Mouse (Mus musculus) liver, postnatal 0 days (tissue): ENCODE results near the gene Tnni2. TPM values are rescaled to one million over a fixed set of nuclear protein-coding genes. Genes with fewer than 3 reads are reported as not detected.
"Not testable (repeated sequence)": the region's sequence is repeated elsewhere in the genome, so short reads cannot be mapped to it uniquely, and the experiment has no call there.

Source experiments
- ATAC-seq: fragments of 200-750 bp; cut with Nextera tagmentation; 2 replicates; pipeline ENCODE4 v1.8.0; 2017; ENCODE audit warnings: mild to moderate bottlenecking, moderate library complexity
- DNase-seq: peaks from one replicate; pipeline ENCODE4 v3.0.0-alpha.2; 2016
- H3K27ac ChIP-seq: fragments of 300-500 bp; sonication (generic); 2 replicates; pipeline ENCODE4 v1.5.1; 2014; ENCODE audit warnings: antibody characterized with exemption, moderate library complexity, mild to moderate bottlenecking, low read depth
- H3K27me3 ChIP-seq: fragments of 300-500 bp; sonication (generic); 2 replicates; pipeline ENCODE4 v1.6.1; 2014; ENCODE audit warnings: low read length, control low read depth, mixed read lengths; ENCODE audit not compliant: insufficient read depth
- H3K36me3 ChIP-seq: fragments of 300-500 bp; sonication (generic); replicated peaks from 2 replicates; pipeline ENCODE4 v1.6.1; 2014; ENCODE audit warnings: mild to moderate bottlenecking, control low read depth, low read length, moderate library complexity, mixed read lengths; ENCODE audit not compliant: insufficient read depth
- H3K4me1 ChIP-seq: fragments of 300-500 bp; sonication (generic); 2 replicates; pipeline ENCODE4 v1.6.1; 2014; ENCODE audit warnings: antibody characterized with exemption, mild to moderate bottlenecking, control low read depth; ENCODE audit not compliant: insufficient read depth
- H3K4me2 ChIP-seq: fragments of 300-500 bp; sonication (generic); 2 replicates; pipeline ENCODE4 v1.6.1; 2014; ENCODE audit warnings: low read depth, mild to moderate bottlenecking, low read length, moderate library complexity, mixed read lengths
- H3K4me3 ChIP-seq: fragments of 300-500 bp; sonication (generic); 2 replicates; pipeline ENCODE4 v1.5.1; 2014; ENCODE audit warnings: low read depth, low read length
- H3K9ac ChIP-seq: fragments of 300-500 bp; sonication (generic); replicated peaks from 2 replicates; pipeline ENCODE4 v1.6.1; 2014; ENCODE audit warnings: mild to moderate bottlenecking, moderate library complexity
- H3K9me3 ChIP-seq: fragments of 300-500 bp; sonication (generic); 2 replicates; pipeline ENCODE4 v1.6.1; 2016; ENCODE audit warnings: mild to moderate bottlenecking, control low read depth, low read length, mixed read lengths
- CTCF ChIP-seq: sonication (generic); IDR thresholded peaks from 2 replicates; pipeline ENCODE4 v1.5.1; 2016; ENCODE audit warnings: antibody characterized with exemption, low read depth
- EP300 ChIP-seq: IDR thresholded peaks from 2 replicates; pipeline ENCODE4 v1.6.1; 2016; ENCODE audit warnings: antibody characterized with exemption, low read depth, mild to moderate bottlenecking
- WGBS: fragments of 180-500 bp; shearing (Covaris S2); extraction: QIAGEN DNeasy Blood & Tissue Kit; methylation state at CpG from one replicate; pipeline ENCODE4 v1.1.7; 2014; ENCODE audit not compliant: insufficient replicate concordance; 5-methylcytosine and 5-hydroxymethylcytosine counted together
- polyA plus RNA-seq: library from polyadenylated mRNA; unstranded; fragments of >200 nt; fragmentation: Nextera tagmentation; extraction: Ambion mirVana; gene quantifications from 2 replicates; pipeline ENCODE4 v1.2.1, GENCODE M21; 2015

Tnni2 gene
- polyA plus RNA-seq, 1 experiment from 2014 or later, result 6.9 TPM

- Histone ChIP-seq H3K4me2 (no peak overlapping the region), H3K4me3 (no peak overlapping the region), H3K9me3 (no peaks in the 10 kb centered on the region), H3K4me1 (peaks cover 40% of the 10 kb centered on the region), H3K27ac (peak overlapping the region; percentile 78), H3K27me3 (no peaks in the 10 kb centered on the region), H3K36me3 (no peaks in the 10 kb centered on the region), H3K9ac (no peak overlapping the region)
- TF ChIP-seq CTCF, result no peak
- TF ChIP-seq EP300, result no peak
- 55% methylated on average over 1 of the region's 1 CpGs for WGBS
- DNase-seq (no peak), ATAC-seq (peak; percentile 48)
These were observed 42.4 kb upstream of the Tnni2 start for GRCm38 (mm10) chr7:142399250-142399649.

- Histone ChIP-seq H3K9me3 (no peaks in the 10 kb centered on the region), H3K9ac (no peak overlapping the region), H3K4me2 (no peak overlapping the region), H3K27ac (peak overlapping the region; percentile 58), H3K27me3 (no peaks in the 10 kb centered on the region), H3K4me3 (no peak overlapping the region), H3K4me1 (peaks cover 30% of the 10 kb centered on the region), H3K36me3 (no peaks in the 10 kb centered on the region)
- 59% methylated on average over 7 of the region's 7 CpGs for WGBS
- DNase-seq, result no peak
- TF ChIP-seq CTCF, result no peak
- no peak for ATAC-seq
These were observed 41.4 kb upstream of the Tnni2 start for GRCm38 (mm10) chr7:142400112-142400749.

DNA sequence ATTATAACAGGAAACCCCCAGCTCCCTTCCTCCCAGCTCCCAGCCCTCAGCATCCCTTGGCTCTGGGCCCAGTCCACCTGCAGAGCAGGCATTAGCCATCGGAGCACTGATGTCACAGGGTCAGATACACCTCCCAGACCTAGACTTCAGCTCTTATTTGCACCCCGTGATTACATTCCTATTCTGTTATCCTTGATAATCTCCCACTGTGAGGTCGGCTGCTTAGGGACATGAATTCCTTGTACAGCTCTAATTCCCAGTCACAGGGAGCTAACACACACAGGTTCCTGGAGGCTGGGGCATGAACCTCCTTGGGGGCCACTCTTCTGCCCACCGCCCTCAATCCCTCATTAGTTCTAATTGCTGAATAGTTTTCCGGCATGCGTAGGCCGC lies 40.9 kb upstream of the Tnni2 start:
- no peak overlapping the region for H3K27ac ChIP-seq
- TF ChIP-seq CTCF, result no peak
- no peak for TF ChIP-seq EP300
- H3K4me1 ChIP-seq, result peaks cover 29% of the 10 kb centered on the region
- 66% methylated on average over 7 of the region's 7 CpGs for WGBS
- H3K9me3 ChIP-seq, result no peaks in the 10 kb centered on the region
- H3K9ac ChIP-seq, result no peak overlapping the region
- no peak overlapping the region for H3K4me3 ChIP-seq
- no peaks in the 10 kb centered on the region for H3K27me3 ChIP-seq
- H3K4me2 ChIP-seq, result no peak overlapping the region
- DNase-seq, result no peak
- H3K36me3 ChIP-seq, result no peaks in the 10 kb centered on the region
- no peak for ATAC-seq

- no peak for TF ChIP-seq EP300
- no peak for TF ChIP-seq CTCF
- DNase-seq (peak; percentile 28), ATAC-seq (peak; percentile 42; the same call in 1 of the 2 replicates)
- Histone ChIP-seq H3K4me2 (no peak overlapping the region), H3K36me3 (no peaks in the 10 kb centered on the region), H3K9ac (no peak overlapping the region), H3K27me3 (no peaks in the 10 kb centered on the region), H3K4me3 (no peak overlapping the region), H3K27ac (0 out of 2 replicates have a peak overlapping the region, but pooled peaks have one; percentile 1), H3K9me3 (no peaks in the 10 kb centered on the region), H3K4me1 (peaks cover 13% of the 10 kb centered on the region)
- 35% methylated on average over 4 of the region's 4 CpGs for WGBS
These were observed 38.0 kb upstream of the Tnni2 start for GRCm38 (mm10) chr7:142403591-142403990.

DNA sequence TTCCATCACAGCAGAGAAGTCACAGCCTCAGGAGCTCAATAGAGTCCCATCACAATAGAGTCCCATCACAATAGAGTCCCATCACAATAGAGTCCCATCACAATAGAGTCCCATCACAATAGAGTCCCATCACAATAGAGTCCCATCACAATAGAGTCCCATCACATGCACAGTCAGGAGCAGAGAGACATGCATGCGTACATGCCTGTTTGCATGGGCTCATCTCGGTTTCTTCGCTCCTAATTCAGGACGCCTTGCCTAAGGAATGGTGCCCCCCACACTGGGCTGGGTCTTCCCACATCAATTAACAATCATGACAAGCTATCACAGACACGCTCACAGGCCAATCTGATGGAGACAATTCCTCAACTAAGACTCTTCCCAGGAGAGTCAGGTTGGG lies 36.5 kb upstream of the Tnni2 start:
- WGBS, result 87% methylated on average over 5 of the region's 5 CpGs
- not testable (repeated sequence) for H3K4me3 ChIP-seq, DNase-seq, H3K27me3 ChIP-seq, ATAC-seq, H3K9ac ChIP-seq, H3K4me2 ChIP-seq, H3K9me3 ChIP-seq, H3K27ac ChIP-seq, H3K4me1 ChIP-seq, H3K36me3 ChIP-seq

DNA sequence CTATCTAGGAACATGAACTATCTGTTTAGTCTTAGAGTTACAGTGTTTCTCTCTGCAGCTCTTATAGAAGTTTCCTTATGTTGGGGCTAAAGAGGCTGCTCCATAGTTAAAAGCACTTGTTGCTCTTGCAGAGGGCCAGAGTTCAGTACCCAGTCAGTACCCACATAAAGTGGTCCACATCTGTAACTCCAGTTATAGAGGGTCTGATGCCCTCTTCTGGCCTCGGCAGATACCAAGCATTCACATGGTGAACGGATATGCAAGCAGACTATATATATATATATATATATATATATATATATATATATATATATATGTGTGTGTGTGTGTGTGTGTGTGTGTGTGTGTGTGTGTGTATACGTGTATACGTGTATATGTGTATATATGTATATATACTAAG lies 33.7 kb upstream of the Tnni2 start:
- TF ChIP-seq EP300, result no peak
- peak; percentile 34 for TF ChIP-seq CTCF
- WGBS, result 57% methylated on average over 4 of the region's 4 CpGs
- DNase-seq (no peak), ATAC-seq (no peak)
- Histone ChIP-seq H3K4me3 (no peak overlapping the region), H3K27me3 (no peaks in the 10 kb centered on the region), H3K4me1 (no peaks in the 10 kb centered on the region), H3K36me3 (no peaks in the 10 kb centered on the region), H3K9me3 (no peaks in the 10 kb centered on the region), H3K9ac (no peak overlapping the region), H3K4me2 (no peak overlapping the region), H3K27ac (no peak overlapping the region)

DNA sequence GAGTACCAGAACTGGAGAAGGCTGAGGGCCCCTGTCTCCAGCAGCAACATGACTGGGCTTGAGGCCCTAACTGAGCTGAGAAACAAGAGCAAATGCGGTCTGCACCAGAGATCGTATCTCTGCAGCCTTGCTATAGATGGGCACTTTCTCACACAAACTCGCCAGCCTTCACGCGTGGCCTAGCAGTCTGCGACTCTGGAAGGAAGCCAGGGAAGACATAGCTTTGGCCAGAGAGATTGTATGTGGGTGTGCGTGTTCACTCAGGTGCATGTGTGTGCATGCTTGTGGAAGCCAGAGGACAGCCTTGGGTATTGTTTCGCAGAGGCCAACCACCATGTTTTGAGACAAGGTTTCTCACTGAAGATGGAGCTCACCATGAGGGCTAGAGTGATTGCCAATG lies 32.9 kb upstream of the Tnni2 start:
- no peaks in the 10 kb centered on the region for H3K27me3 ChIP-seq

More for the DNA sequence above, 32.9 kb upstream of the Tnni2 start:
- no peaks in the 10 kb centered on the region for H3K36me3 ChIP-seq
- no peak overlapping the region for H3K4me2 ChIP-seq
- no peaks in the 10 kb centered on the region for H3K4me1 ChIP-seq
- TF ChIP-seq CTCF (no peak), EP300 (no peak)
- H3K27ac ChIP-seq, result no peak overlapping the region
- no peak for DNase-seq
- no peak overlapping the region for H3K9ac ChIP-seq
- H3K9me3 ChIP-seq, result no peaks in the 10 kb centered on the region
- H3K4me3 ChIP-seq, result no peak overlapping the region
- WGBS, result 90% methylated on average over 8 of the region's 8 CpGs
- ATAC-seq, result no peak
